Mouse (Mus musculus) adrenal gland, adult (tissue): ENCODE measurements around the gene 2310046K23Rik.
"Not testable (repeated sequence)": the region's sequence is repeated elsewhere in the genome, so short reads cannot be mapped to it uniquely, and the experiment has no call there.

ENCODE experiments used
- DNase-seq, 2 experiments: peaks; one replicate each; pipeline ENCODE4 v3.0.0; 2022 to 2023; ENCODE audit warnings: low spot score in 1 of 2; ENCODE audit not compliant: inconsistent age in 2 of 2

Gene 2310046K23Rik

DNA sequence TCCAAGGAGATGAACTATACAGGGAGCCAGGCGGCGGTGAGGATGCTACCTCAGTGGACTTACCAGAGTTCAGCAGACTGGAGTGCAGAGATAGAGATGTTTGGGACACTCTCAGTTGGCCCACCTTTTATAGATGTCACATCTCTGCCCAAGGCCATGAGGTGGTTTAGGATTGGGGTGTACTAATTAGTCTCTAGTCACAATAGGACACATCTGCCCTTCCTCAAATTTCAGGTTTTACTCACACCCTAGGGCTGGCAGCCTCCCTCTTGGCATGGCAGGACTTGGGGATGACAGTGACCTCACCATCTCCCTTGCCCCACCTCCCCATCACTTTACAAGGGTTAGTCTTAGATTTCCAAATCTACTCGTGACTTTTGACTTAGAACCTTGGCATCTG lies at the start of gene 2310046K23Rik:
2310046K23Rik (minus strand) TSS at position 101 of the 400 bp plus-strand sequence.
- DNase-seq, result no peak

DNA sequence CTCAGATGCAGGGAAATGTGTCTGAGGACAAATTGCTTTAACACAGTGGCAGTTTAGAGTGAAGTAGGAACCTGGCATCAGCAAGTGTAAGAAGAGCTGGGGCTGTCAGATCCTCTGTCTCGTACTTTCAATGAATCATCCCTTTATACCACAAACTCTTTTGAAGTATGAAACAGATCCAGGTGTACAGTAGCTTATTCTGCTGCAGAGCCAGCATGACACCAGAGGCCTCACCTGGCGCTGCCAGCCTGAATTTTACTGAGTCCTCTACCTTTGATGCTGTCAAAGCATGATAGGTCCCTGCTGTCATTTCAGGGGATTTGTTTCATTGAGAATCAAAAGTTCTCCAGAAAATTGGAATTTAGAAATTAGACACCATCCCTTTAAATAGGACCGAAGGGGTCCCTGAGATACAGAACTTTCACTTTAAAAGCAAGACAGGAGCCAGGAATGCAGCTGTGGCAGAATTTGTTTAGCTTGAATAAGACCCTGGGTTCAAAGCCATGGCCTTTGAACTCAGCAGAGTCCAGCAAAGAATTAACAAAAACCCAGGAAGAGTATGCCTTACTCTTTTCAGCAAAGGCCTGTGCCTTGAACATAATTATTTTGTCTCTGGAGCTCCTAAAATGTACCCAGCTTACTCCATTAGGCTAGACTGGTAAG lies 49.0 kb upstream of the 2310046K23Rik start:
- DNase-seq, result no peak

DNA sequence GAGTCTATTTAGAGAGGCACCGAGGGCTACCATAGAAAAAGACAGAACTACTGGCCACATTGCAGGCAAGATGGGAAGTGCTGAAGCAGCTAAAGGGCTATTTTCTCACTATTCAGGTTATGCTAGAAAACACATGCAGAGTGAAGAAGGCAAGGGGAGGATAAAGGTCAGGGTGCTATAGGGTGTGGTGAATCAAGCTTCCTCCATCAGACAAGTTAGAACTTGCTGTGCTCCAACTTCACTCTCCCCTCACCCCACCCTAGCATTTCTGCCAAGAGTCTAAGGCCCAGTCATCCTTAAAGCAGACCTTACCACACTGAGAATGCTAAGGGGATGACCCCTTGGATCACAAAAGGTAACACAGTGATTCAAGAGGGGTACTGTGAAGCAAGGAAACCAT lies 45.2 kb upstream of the 2310046K23Rik start:
- no peak for DNase-seq

DNA sequence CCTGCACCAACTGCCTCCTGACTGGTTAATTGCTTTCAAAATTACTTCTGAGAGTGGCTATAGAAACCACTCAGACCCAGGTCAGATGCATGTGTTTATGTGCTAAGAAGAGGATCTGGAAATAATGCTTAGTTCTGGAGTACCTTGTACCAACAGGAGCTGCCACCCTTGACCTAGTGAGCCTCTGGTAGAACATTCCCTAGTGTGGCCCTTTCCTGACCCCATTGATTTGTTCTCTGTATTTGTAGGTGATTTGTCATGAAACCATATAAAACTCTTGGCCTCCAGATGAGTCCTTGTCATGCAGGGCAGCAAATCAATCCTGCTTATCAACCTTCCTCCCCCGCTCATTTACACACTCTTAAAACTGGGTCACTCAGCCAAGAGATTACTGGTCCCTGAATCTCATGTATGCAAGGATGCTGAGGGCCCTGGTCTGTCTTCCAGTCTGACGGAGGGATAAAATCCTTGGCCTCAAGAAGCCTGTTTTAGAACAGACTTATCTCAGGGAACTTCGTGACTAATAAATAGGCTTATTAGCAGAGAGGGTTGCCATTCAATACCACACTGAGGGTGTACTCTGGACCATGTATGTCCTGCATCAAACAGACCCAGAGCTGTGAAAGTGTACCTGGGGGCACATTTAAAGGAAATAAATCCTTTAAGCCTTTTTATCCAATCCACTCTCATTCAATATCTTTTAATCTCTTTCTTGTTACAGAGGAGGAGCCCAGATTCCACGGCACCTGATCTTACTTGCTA lies 44.5 kb upstream of the 2310046K23Rik start:
- no peak for DNase-seq

DNA sequence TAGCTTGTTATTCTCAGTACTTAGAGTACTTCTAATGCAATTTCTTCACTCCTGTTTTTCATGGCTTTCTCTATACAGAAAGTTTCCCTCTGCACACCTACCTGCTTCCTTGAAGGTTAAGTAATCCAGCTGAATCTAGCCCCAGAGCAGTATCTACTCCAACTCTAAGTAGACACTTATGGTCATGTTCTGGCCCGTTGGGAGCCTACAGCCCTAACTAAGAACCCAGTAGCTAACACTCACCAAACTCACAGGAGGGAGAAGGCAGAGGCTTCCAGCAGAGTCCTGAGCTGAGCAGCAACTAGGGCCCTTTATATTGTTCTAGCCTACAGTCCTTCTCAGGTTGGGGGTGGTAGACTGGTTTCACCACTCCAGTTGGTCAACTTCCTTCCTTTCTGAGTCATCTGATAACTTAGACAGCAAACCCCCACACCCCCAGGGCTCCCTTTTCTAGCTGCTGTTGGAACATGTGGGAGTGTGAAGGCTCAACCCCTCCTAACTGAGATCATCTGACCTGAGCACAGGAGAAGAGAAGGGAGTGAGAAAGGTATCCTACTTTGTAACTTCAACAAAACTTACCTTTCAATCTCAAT lies 39.2 kb upstream of the 2310046K23Rik start, which contains the start of gene Ivl:
Ivl (minus strand) TSS at position 287 of the 593 bp plus-strand sequence.
- DNase-seq, result no peak

DNA sequence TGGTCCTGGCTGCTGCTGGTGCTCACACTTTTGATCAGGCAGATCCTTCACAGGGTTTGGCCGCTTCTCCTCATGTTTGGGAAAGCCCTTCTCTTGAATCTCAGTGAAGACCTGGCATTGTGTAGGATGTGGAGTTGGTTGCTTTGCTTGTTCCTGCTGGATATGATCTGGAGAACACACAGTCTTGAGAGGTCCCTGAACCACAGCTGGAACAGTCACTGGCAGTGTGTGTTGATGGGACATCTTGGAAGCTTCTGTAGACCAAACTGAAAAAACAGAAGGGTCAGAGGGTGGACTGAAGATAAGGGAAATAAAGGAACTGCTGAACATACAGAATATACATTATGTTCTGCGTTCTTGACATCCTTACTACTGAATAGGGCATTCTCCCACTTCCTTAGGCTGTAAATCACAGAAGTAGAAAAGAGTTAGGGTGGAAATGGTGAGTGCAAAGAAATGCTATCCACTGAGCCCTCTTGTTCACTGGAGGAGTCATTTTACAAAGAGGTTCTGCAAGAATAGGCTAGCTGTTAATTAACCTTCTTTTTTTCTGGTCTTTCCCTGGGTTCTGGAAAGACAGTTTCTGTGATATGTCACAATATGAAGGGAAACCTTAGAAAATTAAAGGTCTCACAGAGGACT lies 38.3 kb upstream of the 2310046K23Rik start:
- DNase-seq, result no peak

DNA sequence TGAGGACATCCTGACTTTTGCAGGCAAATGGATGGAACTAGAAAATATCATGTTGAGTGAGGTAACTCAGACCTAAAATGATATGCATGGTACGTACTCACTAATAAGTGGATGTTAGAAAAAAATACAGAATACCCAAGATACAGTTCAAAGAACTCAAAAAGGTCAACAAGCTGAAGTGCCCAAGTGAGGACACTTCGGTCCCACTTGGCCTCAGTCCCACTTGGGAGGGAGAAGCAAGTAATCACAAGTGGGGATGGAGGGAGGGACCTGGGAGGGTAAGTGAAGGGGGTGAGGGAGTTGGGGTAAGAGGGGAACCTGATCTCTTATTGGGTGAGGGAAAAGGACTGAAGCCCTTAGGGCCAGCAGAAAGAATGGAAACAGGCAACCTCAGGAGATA lies 34.4 kb upstream of the 2310046K23Rik start:
- DNase-seq, result no peak

DNA sequence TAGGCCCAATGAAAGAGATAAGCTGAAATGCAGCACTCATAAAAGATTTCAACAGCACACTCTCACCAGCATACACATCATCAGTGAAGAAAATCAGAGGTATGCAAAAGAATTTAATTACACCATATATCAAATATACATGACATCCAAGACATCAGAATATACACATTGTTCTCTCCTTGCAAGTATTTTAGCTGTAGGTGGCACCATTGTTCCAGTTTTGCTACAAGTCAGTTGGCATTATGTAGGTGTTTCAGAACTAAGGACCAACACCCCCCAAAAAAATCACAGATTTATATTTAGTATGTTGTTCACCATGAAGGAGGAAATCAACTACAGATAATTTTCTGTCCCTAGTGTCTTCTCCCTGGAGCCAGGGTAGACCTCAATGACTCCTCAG lies 31.1 kb upstream of the 2310046K23Rik start:
- peak in 1 of 2 experiments; percentile 34 for DNase-seq

DNA sequence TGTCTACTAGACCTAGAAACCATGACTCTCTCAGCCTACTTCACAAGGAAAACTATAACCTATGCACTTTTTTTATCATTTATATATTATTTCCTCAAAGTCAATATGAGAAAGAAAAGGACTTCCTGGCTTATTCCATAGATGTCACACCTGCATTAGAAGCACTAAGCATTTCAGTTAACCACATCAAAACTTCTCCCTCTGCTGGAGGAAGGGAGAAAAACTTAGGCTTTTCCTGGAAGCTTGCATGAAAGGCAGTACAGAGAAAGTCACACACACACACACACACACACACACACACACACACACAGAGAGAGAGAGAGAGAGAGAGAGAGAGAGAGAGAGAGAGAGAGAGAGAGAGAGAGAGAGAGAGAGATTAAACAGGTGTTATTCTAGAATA lies 22.0 kb downstream of the 2310046K23Rik start:
- peak in 1 of 2 experiments; percentile 59 for DNase-seq

DNA sequence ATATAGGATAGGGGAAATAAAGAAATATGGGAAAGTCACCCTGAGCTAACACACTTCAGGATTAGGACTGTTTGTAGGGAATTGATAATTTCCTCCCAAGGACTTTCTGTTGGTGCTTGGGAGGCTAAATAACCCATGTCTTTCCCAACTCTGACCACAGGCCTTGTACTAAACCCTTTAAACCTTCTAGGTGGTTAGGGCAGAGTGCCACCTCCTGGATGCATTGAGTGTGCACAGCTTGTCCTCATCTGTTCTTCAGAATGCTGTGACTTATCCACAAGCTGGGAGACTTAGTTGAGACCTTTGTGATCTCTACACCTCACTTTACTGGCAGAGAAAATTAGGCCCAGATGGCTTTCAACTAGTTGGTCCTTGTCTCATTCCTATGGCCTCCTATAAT lies 23.5 kb downstream of the 2310046K23Rik start:
- peak; percentile 44 to 88 for DNase-seq

DNA sequence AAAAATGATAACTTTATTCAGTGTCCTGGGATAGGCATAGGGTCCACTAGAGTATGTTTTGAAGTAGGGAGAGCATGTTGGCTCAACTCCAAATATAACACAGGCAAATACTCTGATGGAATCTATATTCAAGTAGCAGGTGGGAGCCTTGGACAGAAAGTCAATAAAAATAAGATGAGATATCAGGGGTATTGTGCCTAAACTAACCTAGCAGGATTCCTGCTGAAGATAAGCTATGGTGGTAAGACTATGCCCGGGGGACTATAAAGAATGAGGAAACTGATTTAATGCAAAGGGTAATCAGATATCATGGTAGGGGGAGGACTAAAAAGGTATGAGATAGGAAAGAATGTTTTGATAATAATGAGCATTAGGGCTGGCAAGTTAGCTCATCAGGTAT lies 26.1 kb downstream of the 2310046K23Rik start:
- DNase-seq, result no peak

DNA sequence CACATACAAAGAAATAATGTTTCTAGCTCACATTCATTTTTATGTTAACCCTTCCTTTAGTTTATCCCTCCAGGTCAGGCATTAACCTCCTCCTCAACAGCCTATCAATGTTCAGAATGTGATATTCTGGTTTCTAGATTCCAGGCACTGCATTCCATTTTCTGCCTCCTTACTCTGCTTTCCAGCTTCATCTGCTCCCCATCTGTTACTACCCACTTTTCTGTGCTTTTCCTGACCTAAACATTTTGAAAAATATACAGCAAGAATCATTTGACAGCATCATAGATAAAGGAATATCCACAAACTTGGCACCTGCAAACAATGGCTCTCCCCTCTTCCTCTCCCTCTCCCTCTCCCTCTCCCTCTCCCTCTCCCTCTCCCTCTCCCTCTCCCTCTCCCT lies 30.8 kb downstream of the 2310046K23Rik start:
- DNase-seq, result no peak

DNA sequence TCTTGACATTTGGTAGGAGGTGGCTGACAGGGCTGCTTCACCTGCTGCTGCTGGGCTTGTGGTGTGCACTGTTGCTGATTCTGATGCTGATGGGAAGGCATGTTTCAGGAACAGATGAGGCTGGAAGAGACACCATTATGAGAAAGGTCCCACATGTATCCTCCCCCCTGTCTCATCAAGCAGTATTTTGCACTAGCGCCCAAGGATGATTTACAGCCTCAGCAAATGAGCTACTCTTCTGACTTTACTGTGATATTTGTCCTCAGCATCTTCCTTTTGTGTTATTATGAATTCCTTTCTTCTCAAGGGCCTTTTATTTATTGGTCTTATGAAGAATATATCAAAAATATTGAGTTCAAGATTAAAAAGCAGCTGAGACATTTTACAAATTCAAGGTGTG lies 33.9 kb downstream of the 2310046K23Rik start, which contains the start of gene Sprr4:
Sprr4 (minus strand) TSS at position 101 of the 400 bp plus-strand sequence.
- no peak for DNase-seq

DNA sequence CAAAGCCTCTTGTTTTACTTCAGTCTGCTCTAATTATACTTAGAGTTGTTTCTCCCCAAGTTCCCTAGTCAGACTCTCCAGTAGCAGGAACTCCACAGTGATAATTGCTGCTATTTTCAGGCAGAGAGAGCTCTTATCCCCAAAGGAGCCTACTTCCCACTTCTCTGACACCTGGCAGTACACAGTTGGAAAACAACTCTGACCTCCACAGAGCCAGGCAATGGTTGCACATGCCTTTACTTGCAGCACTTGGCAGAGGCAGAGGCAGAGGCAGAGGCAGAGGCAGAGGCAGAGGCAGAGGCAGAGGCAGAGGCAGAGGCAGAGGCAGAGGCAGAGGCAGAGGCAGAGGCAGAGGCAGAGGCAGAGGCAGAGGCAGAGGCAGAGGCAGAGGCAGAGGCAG lies 44.0 kb downstream of the 2310046K23Rik start:
- not testable (repeated sequence) for DNase-seq

DNA sequence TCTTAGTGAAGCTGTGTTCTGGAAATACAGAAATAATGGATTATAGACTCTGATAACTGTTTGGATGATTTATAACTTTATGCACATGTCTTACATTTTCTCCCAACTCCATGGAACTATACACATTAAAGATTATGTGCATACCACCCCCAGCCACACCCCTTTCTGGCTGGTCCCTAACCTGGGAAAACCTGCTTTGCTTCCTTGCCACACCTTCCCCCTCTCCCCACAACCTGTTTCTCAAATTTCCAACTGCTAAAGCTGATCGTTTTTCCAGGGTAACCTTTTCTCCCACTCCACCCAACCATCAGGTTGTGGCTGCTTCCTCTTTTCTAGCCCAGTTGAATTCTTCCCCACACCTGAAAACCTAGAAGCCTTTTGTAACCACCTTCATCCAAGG lies 48.0 kb downstream of the 2310046K23Rik start:
- DNase-seq, result no peak

DNA sequence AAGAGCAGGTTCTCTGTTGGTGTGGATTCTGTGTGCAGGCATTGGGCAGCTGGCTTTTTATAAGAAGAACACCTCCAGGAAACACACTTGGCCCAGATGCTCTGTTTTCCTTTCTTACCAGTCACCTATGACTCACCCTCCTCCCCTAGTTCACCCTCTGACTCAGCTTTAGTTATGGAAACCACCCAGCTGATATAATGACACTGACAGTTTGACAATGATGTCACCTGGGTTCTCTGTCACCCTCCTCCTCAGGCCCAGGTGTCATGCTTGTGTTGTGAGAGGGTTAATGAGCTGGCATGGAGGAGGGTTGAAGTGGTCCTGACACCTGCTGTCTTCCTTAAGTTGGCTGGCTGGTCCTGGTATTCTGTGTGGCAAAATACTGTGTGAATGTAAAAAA lies 48.4 kb downstream of the 2310046K23Rik start, which contains the start of gene Sprr1a:
Sprr1a (minus strand) TSS at position 33 of the 400 bp plus-strand sequence.
- DNase-seq, result peak; percentile 20 to 70
